Mouse (Mus musculus): ENCODE measurements around the gene Stard7. TPM values are rescaled to one million over a fixed set of nuclear protein-coding genes. Genes with fewer than 3 reads are reported as not detected.
"Not testable (repeated sequence)": the region's sequence is repeated elsewhere in the genome, so short reads cannot be mapped to it uniquely, and the experiment has no call there.

Gene Stard7
- polyA plus RNA-seq, 1 experiment from 2014 or later, result 94.5 TPM

- no peaks in the 10 kb centered on the region for H3K27me3 ChIP-seq (ENCODE audit: control insufficient read depth, insufficient read depth, low read depth, low read length)
- no peak overlapping the region for H3K4me2 ChIP-seq (ENCODE audit: low read length)
- no peak overlapping the region for H3K9ac ChIP-seq (ENCODE audit: low read depth, low read length)
- no peak overlapping the region for H3K27ac ChIP-seq (ENCODE audit: low read length)
- H3K9me3 ChIP-seq (replicated peaks; ENCODE audit: control insufficient read depth, low read length, poor library complexity, severe bottlenecking), result no peaks in the 10 kb centered on the region
- peaks cover 25% of the 10 kb centered on the region for H3K36me3 ChIP-seq (ENCODE audit: control insufficient read depth, insufficient read depth, low read length)
- H3K4me1 ChIP-seq (ENCODE audit: control insufficient read depth, insufficient read depth, low read length), result no peaks in the 10 kb centered on the region
- WGBS, result 91% methylated on average over 3 of the region's 3 CpGs
- no peak for ATAC-seq
- no peak overlapping the region for H3K4me3 ChIP-seq (ENCODE audit: low read depth, low read length)
These were observed 31.9 kb downstream of the Stard7 start for GRCm38 (mm10) chr2:127301883-127302282.

- H3K36me3 ChIP-seq (ENCODE audit: control insufficient read depth, insufficient read depth, low read length); H3K27me3 ChIP-seq (ENCODE audit: control insufficient read depth, insufficient read depth, low read depth, low read length); H3K4me3 ChIP-seq (ENCODE audit: low read depth, low read length); H3K27ac ChIP-seq (ENCODE audit: low read length); H3K4me1 ChIP-seq (ENCODE audit: control insufficient read depth, insufficient read depth, low read length); H3K4me2 ChIP-seq (ENCODE audit: low read length); H3K9me3 ChIP-seq (replicated peaks; ENCODE audit: control insufficient read depth, low read length, poor library complexity, severe bottlenecking); H3K9ac ChIP-seq (ENCODE audit: low read depth, low read length); ATAC-seq: not testable (repeated sequence)
- 93% methylated on average over 4 of the region's 4 CpGs for WGBS
These were observed 34.2 kb downstream of the Stard7 start for GRCm38 (mm10) chr2:127304192-127304591.

- no peak overlapping the region for H3K9ac ChIP-seq (ENCODE audit: low read depth, low read length)
- no peaks in the 10 kb centered on the region for H3K4me1 ChIP-seq (ENCODE audit: control insufficient read depth, insufficient read depth, low read length)
- no peak overlapping the region for H3K4me3 ChIP-seq (ENCODE audit: low read depth, low read length)
- H3K27me3 ChIP-seq (ENCODE audit: control insufficient read depth, insufficient read depth, low read depth, low read length), result no peaks in the 10 kb centered on the region
- H3K4me2 ChIP-seq (ENCODE audit: low read length), result no peak overlapping the region
- H3K27ac ChIP-seq (ENCODE audit: low read length), result no peak overlapping the region
- no peaks in the 10 kb centered on the region for H3K9me3 ChIP-seq (replicated peaks; ENCODE audit: control insufficient read depth, low read length, poor library complexity, severe bottlenecking)
- ATAC-seq, result no peak
- H3K36me3 ChIP-seq (ENCODE audit: control insufficient read depth, insufficient read depth, low read length), result peaks cover 8% of the 10 kb centered on the region; the same call in 1 of the 2 replicates
- 86% methylated on average over 3 of the region's 3 CpGs for WGBS
These were observed 34.7 kb downstream of the Stard7 start for GRCm38 (mm10) chr2:127304609-127305210.

- Histone ChIP-seq H3K9me3 (replicated peaks; ENCODE audit: control insufficient read depth, low read length, poor library complexity, severe bottlenecking) (no peaks in the 10 kb centered on the region), H3K9ac (ENCODE audit: low read depth, low read length) (no peak overlapping the region), H3K27me3 (ENCODE audit: control insufficient read depth, insufficient read depth, low read depth, low read length) (no peaks in the 10 kb centered on the region), H3K4me2 (ENCODE audit: low read length) (no peak overlapping the region), H3K36me3 (ENCODE audit: control insufficient read depth, insufficient read depth, low read length) (no peaks in the 10 kb centered on the region), H3K4me3 (ENCODE audit: low read depth, low read length) (no peak overlapping the region), H3K27ac (ENCODE audit: low read length) (no peak overlapping the region), H3K4me1 (ENCODE audit: control insufficient read depth, insufficient read depth, low read length) (no peaks in the 10 kb centered on the region)
- no peak for ATAC-seq
These were observed 36.1 kb downstream of the Stard7 start for GRCm38 (mm10) chr2:127306123-127306522.

GRCm38 (mm10) chr2:127307179-127307578, 37.2 kb downstream of the Stard7 start:
- Histone ChIP-seq H3K27me3 (ENCODE audit: control insufficient read depth, insufficient read depth, low read depth, low read length) (no peaks in the 10 kb centered on the region), H3K4me3 (ENCODE audit: low read depth, low read length) (no peak overlapping the region), H3K9me3 (replicated peaks; ENCODE audit: control insufficient read depth, low read length, poor library complexity, severe bottlenecking) (no peaks in the 10 kb centered on the region), H3K27ac (ENCODE audit: low read length) (no peak overlapping the region), H3K36me3 (ENCODE audit: control insufficient read depth, insufficient read depth, low read length) (no peaks in the 10 kb centered on the region), H3K9ac (ENCODE audit: low read depth, low read length) (no peak overlapping the region), H3K4me1 (ENCODE audit: control insufficient read depth, insufficient read depth, low read length) (no peaks in the 10 kb centered on the region), H3K4me2 (ENCODE audit: low read length) (no peak overlapping the region)
- no peak for ATAC-seq
- WGBS, result 50% methylated on average over 3 of the region's 3 CpGs

GRCm38 (mm10) chr2:127308660-127309059, 38.6 kb downstream of the Stard7 start:
- WGBS, result 88% methylated on average over 2 of the region's 2 CpGs
- no peak for ATAC-seq
- Histone ChIP-seq H3K4me2 (ENCODE audit: low read length) (no peak overlapping the region), H3K27ac (ENCODE audit: low read length) (no peak overlapping the region), H3K27me3 (ENCODE audit: control insufficient read depth, insufficient read depth, low read depth, low read length) (no peaks in the 10 kb centered on the region), H3K36me3 (ENCODE audit: control insufficient read depth, insufficient read depth, low read length) (no peaks in the 10 kb centered on the region), H3K9me3 (replicated peaks; ENCODE audit: control insufficient read depth, low read length, poor library complexity, severe bottlenecking) (no peaks in the 10 kb centered on the region), H3K4me3 (ENCODE audit: low read depth, low read length) (no peak overlapping the region), H3K4me1 (ENCODE audit: control insufficient read depth, insufficient read depth, low read length) (no peaks in the 10 kb centered on the region), H3K9ac (ENCODE audit: low read depth, low read length) (no peak overlapping the region)

GRCm38 (mm10) chr2:127310246-127310645, 40.2 kb downstream of the Stard7 start:
- Histone ChIP-seq H3K4me2 (ENCODE audit: low read length) (no peak overlapping the region), H3K9me3 (replicated peaks; ENCODE audit: control insufficient read depth, low read length, poor library complexity, severe bottlenecking) (no peaks in the 10 kb centered on the region), H3K4me1 (ENCODE audit: control insufficient read depth, insufficient read depth, low read length) (no peaks in the 10 kb centered on the region), H3K27me3 (ENCODE audit: control insufficient read depth, insufficient read depth, low read depth, low read length) (no peaks in the 10 kb centered on the region), H3K9ac (ENCODE audit: low read depth, low read length) (no peak overlapping the region), H3K27ac (ENCODE audit: low read length) (no peak overlapping the region), H3K4me3 (ENCODE audit: low read depth, low read length) (no peak overlapping the region), H3K36me3 (ENCODE audit: control insufficient read depth, insufficient read depth, low read length) (no peaks in the 10 kb centered on the region)
- 48% methylated on average over 2 of the region's 2 CpGs for WGBS
- ATAC-seq, result no peak

- no peaks in the 10 kb centered on the region for H3K27me3 ChIP-seq (ENCODE audit: control insufficient read depth, insufficient read depth, low read depth, low read length)
- no peak for ATAC-seq
- WGBS, result 92% methylated on average over 7 of the region's 7 CpGs
- no peak overlapping the region for H3K4me3 ChIP-seq (ENCODE audit: low read depth, low read length)
- H3K4me2 ChIP-seq (ENCODE audit: low read length), result no peak overlapping the region
- H3K4me1 ChIP-seq (ENCODE audit: control insufficient read depth, insufficient read depth, low read length), result no peaks in the 10 kb centered on the region
- no peaks in the 10 kb centered on the region for H3K36me3 ChIP-seq (ENCODE audit: control insufficient read depth, insufficient read depth, low read length)
- H3K27ac ChIP-seq (ENCODE audit: low read length), result no peak overlapping the region
- H3K9ac ChIP-seq (ENCODE audit: low read depth, low read length), result no peak overlapping the region
- H3K9me3 ChIP-seq (replicated peaks; ENCODE audit: control insufficient read depth, low read length, poor library complexity, severe bottlenecking), result no peaks in the 10 kb centered on the region
These were observed 40.7 kb downstream of the Stard7 start for GRCm38 (mm10) chr2:127310685-127311084.

GRCm38 (mm10) chr2:127311193-127311592, 41.2 kb downstream of the Stard7 start:
- ATAC-seq, result no peak
- Histone ChIP-seq H3K36me3 (ENCODE audit: control insufficient read depth, insufficient read depth, low read length) (no peaks in the 10 kb centered on the region), H3K4me3 (ENCODE audit: low read depth, low read length) (no peak overlapping the region), H3K4me2 (ENCODE audit: low read length) (no peak overlapping the region), H3K27me3 (ENCODE audit: control insufficient read depth, insufficient read depth, low read depth, low read length) (no peaks in the 10 kb centered on the region), H3K9ac (ENCODE audit: low read depth, low read length) (no peak overlapping the region), H3K4me1 (ENCODE audit: control insufficient read depth, insufficient read depth, low read length) (no peaks in the 10 kb centered on the region), H3K9me3 (replicated peaks; ENCODE audit: control insufficient read depth, low read length, poor library complexity, severe bottlenecking) (no peaks in the 10 kb centered on the region), H3K27ac (ENCODE audit: low read length) (no peak overlapping the region)
- 94% methylated on average over 1 of the region's 1 CpGs for WGBS

All from midbrain, embryonic 16.5 days (tissue).